Mouse (Mus musculus): Measurements from ENCODE around the gene Rdh16.

GRCm38 (mm10) chr10:127849628-127850027, 48.7 kb downstream of the Rdh16 start, which contains the start of gene Rdh19:
- TF ChIP-seq POLR2A (IDR thresholded peaks at IDR 0.05; ENCODE audit: borderline replicate concordance, extremely low read depth, low read depth, low read length) (no peak), CTCF (IDR thresholded peaks at IDR 0.05; ENCODE audit: insufficient read depth, low read length) (no peak)

Data from lung, adult 2 months (tissue).